Comparison of ENCODE assay signal across 21 mouse cellular contexts in the genomic region with DNA sequence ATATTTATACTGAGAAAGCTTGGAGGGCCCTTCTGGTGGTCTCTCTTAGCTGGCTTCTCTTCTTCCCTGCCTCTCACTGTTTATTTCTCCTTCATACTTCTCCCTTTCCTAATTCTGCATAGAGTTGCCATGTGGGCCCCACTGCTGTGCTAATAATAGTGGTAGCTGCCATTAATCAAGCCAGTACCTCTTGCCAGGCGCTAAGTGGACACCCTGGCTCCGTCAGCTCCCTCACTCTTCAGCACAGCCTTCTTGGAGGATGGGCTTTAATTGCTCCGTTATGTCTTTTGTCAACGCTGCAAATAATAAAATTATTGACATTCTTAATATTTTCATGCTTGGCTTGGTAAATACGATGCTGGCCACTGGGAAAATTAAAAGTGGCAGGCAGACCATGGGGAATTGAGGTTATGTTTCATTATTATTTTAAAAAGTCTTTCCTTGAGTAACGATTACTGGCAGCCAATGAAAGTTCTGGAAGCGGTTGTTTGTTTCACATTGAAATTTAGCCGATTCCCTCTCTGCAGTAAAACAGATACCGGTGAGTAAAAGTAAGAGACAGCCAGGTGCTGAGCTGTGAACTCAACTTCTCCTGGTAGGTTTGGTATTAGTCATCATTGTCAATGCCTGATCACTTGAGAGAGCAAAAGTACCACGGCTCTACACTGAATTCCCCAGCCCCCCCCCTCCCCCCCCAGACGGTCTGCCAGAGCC.
DNase-seq lines count a peak whose midpoint lies in the region; ATAC-seq and TF ChIP-seq lines count a peak whose summit lies in the region.
"Had no signal": no experiment of that assay in that cellular context is flagged by ENCODE, and none has a peak within 500 bp of the region (broad histone marks: within the 10 kb centered on the region; RNA-seq: fewer than 3 reads in every experiment).

No protein-coding gene starts in this region.

- no peak overlapping the region for H3K27ac ChIP-seq in embryonic facial prominence, embryonic 14.5 days (replicated peaks; ENCODE audit: low read depth, low read length)
- H3K27ac ChIP-seq in embryonic facial prominence, embryonic 10.5 days (replicated peaks), result no peak overlapping the region
- no peak overlapping the region for H3K27ac ChIP-seq in heart, embryonic 10.5 days
- H3K27ac ChIP-seq in embryonic facial prominence, embryonic 15.5 days (replicated peaks), result no peak overlapping the region
- no peak overlapping the region for H3K27ac ChIP-seq in heart, postnatal 0 days (ENCODE audit: low read depth)
- H3K27ac ChIP-seq: embryonic facial prominence, embryonic 13.5 days; hindbrain, embryonic 12.5 days; midbrain, embryonic 13.5 days; stomach, embryonic 15.5 days had no signal

- H3K9ac ChIP-seq in embryonic facial prominence, embryonic 14.5 days (ENCODE audit: low read depth, low read length), result no peak overlapping the region
- no peak overlapping the region for H3K9ac ChIP-seq in embryonic facial prominence, embryonic 15.5 days
- no peak overlapping the region for H3K9ac ChIP-seq in heart, postnatal 0 days (replicated peaks; ENCODE audit: low read depth, low read length)
- H3K9ac ChIP-seq: embryonic facial prominence, embryonic 13.5 days; hindbrain, embryonic 12.5 days; midbrain, embryonic 13.5 days; stomach, embryonic 15.5 days had no signal

- no peak for TF ChIP-seq EP300 in heart, postnatal 0 days (IDR thresholded peaks at IDR 0.05; ENCODE audit: low read depth)

- H3K4me2 ChIP-seq in embryonic facial prominence, embryonic 14.5 days (ENCODE audit: low read depth, low read length), result peak overlapping the region; percentile 2; the same call in 1 of the 2 replicates
- no peak overlapping the region for H3K4me2 ChIP-seq in embryonic facial prominence, embryonic 15.5 days (replicated peaks)
- peak overlapping the region; percentile 28; the same call in 1 of the 2 replicates for H3K4me2 ChIP-seq in heart, postnatal 0 days (ENCODE audit: low read depth, low read length)
- H3K4me2 ChIP-seq: embryonic facial prominence, embryonic 13.5 days; hindbrain, embryonic 12.5 days; liver, embryonic 11.5 days; midbrain, embryonic 13.5 days; stomach, embryonic 15.5 days had no signal

- TF ChIP-seq CTCF in heart, postnatal 0 days (IDR thresholded peaks at IDR 0.05; ENCODE audit: low read depth), result no peak

- no peak overlapping the region for H3K4me3 ChIP-seq in embryonic facial prominence, embryonic 14.5 days (ENCODE audit: low read depth, low read length)
- no peak overlapping the region for H3K4me3 ChIP-seq in embryonic facial prominence, embryonic 10.5 days
- H3K4me3 ChIP-seq in heart, embryonic 10.5 days, result no peak overlapping the region
- no peak overlapping the region for H3K4me3 ChIP-seq in embryonic facial prominence, embryonic 15.5 days (replicated peaks)
- no peak overlapping the region for H3K4me3 ChIP-seq in heart, postnatal 0 days (ENCODE audit: low read depth, low read length)
- H3K4me3 ChIP-seq: embryonic facial prominence, embryonic 13.5 days; hindbrain, embryonic 12.5 days; midbrain, embryonic 13.5 days; stomach, embryonic 15.5 days had no signal

- H3K27me3 ChIP-seq in embryonic facial prominence, embryonic 14.5 days (replicated peaks; ENCODE audit: control insufficient read depth, insufficient read depth, low read length), result no peaks in the 10 kb centered on the region
- H3K27me3 ChIP-seq in embryonic facial prominence, embryonic 10.5 days (replicated peaks; ENCODE audit: low read depth, poor library complexity, severe bottlenecking), result no peaks in the 10 kb centered on the region
- no peaks in the 10 kb centered on the region for H3K27me3 ChIP-seq in heart, embryonic 10.5 days (ENCODE audit: insufficient read depth, poor library complexity, severe bottlenecking)
- 0 out of 2 replicates have a peak, but pooled peaks cover 3% of the 10 kb centered on the region for H3K27me3 ChIP-seq in embryonic facial prominence, embryonic 15.5 days
- no peaks in the 10 kb centered on the region for H3K27me3 ChIP-seq in heart, postnatal 0 days (ENCODE audit: control insufficient read depth, insufficient read depth, low read length)
- H3K27me3 ChIP-seq: embryonic facial prominence, embryonic 13.5 days; hindbrain, embryonic 12.5 days; midbrain, embryonic 13.5 days; stomach, embryonic 15.5 days had no signal

- WGBS in embryonic facial prominence, embryonic 14.5 days, result 66% methylated on average over 10 of the region's 11 CpGs
- 87% methylated on average over 11 of the region's 11 CpGs for WGBS in embryonic facial prominence, embryonic 10.5 days
- 71% methylated on average over 11 of the region's 11 CpGs for WGBS in heart, embryonic 10.5 days
- WGBS in embryonic facial prominence, embryonic 15.5 days, result 56% methylated on average over 11 of the region's 11 CpGs
- WGBS in heart, postnatal 0 days, result 53% methylated on average over 11 of the region's 11 CpGs

- peak; percentile 20 for DNase-seq in embryonic facial prominence, embryonic 14.5 days (ENCODE audit: low spot score)
- no peak for DNase-seq in embryonic facial prominence, embryonic 10.5 days (ENCODE audit: low spot score)
- peak; percentile 26 for DNase-seq in heart, adult 8-10 months (ENCODE audit: low spot score)
- DNase-seq in heart, embryonic 10.5 days (ENCODE audit: low spot score), result no peak
- peak; percentile 59 for DNase-seq in heart, postnatal 0 days (ENCODE audit: low spot score)
- no peak for DNase-seq in cerebellum, postnatal 10 days
- no peak for DNase-seq in thymus, postnatal 10 days (ENCODE audit: low spot score in 2 of 2)
- DNase-seq: cerebellum, adult 9-11 months; gastrocnemius, postnatal 25 days; kidney, adult 2 months; left cerebral cortex, postnatal 4 days; lung, adult 18-20 months; lung, postnatal 14 days; right cerebral cortex, postnatal 14 days; thymus, adult 2 months had no signal

- no peaks in the 10 kb centered on the region for H3K9me3 ChIP-seq in embryonic facial prominence, embryonic 14.5 days (ENCODE audit: control insufficient read depth, low read length)
- H3K9me3 ChIP-seq in embryonic facial prominence, embryonic 10.5 days, result no peaks in the 10 kb centered on the region
- H3K9me3 ChIP-seq in heart, embryonic 10.5 days, result no peaks in the 10 kb centered on the region
- no peaks in the 10 kb centered on the region for H3K9me3 ChIP-seq in embryonic facial prominence, embryonic 15.5 days (replicated peaks)
- no peaks in the 10 kb centered on the region for H3K9me3 ChIP-seq in heart, postnatal 0 days (replicated peaks; ENCODE audit: control insufficient read depth, low read length)
- H3K9me3 ChIP-seq: embryonic facial prominence, embryonic 13.5 days; hindbrain, embryonic 12.5 days; midbrain, embryonic 13.5 days; stomach, embryonic 15.5 days had no signal

- ATAC-seq in embryonic facial prominence, embryonic 14.5 days (ENCODE audit: low read depth), result 0 out of 2 replicates have a peak, but pooled peaks have one; percentile 26
- 0 out of 2 replicates have a peak, but pooled peaks have one; percentile 39 for ATAC-seq in embryonic facial prominence, embryonic 15.5 days (ENCODE audit: insufficient number of reproducible peaks, low FRiP score, low TSS enrichment, low read depth)
- ATAC-seq in heart, postnatal 0 days (ENCODE audit: insufficient read depth, low read depth), result peak; percentile 63
- ATAC-seq: midbrain, embryonic 13.5 days had no signal

- no peaks in the 10 kb centered on the region for H3K36me3 ChIP-seq in embryonic facial prominence, embryonic 14.5 days (ENCODE audit: control insufficient read depth, insufficient read depth, low read length)
- no peaks in the 10 kb centered on the region for H3K36me3 ChIP-seq in embryonic facial prominence, embryonic 10.5 days (replicated peaks)
- H3K36me3 ChIP-seq in heart, embryonic 10.5 days, result no peaks in the 10 kb centered on the region
- H3K36me3 ChIP-seq in embryonic facial prominence, embryonic 15.5 days, result no peaks in the 10 kb centered on the region
- no peaks in the 10 kb centered on the region for H3K36me3 ChIP-seq in heart, postnatal 0 days (replicated peaks; ENCODE audit: control insufficient read depth, insufficient read depth, low read length)
- H3K36me3 ChIP-seq: embryonic facial prominence, embryonic 13.5 days; hindbrain, embryonic 12.5 days; midbrain, embryonic 13.5 days; stomach, embryonic 15.5 days had no signal

- H3K4me1 ChIP-seq in embryonic facial prominence, embryonic 14.5 days (ENCODE audit: control insufficient read depth, insufficient read depth, low read length), result peaks cover 5% of the 10 kb centered on the region
- H3K4me1 ChIP-seq in embryonic facial prominence, embryonic 10.5 days, result no peaks in the 10 kb centered on the region
- peaks cover 16% of the 10 kb centered on the region; the same call in 1 of the 2 replicates for H3K4me1 ChIP-seq in heart, embryonic 10.5 days
- H3K4me1 ChIP-seq in embryonic facial prominence, embryonic 15.5 days, result no peaks in the 10 kb centered on the region; the same call in 1 of the 2 replicates
- peaks cover 18% of the 10 kb centered on the region for H3K4me1 ChIP-seq in heart, postnatal 0 days (ENCODE audit: control insufficient read depth, insufficient read depth)
- H3K4me1 ChIP-seq: embryonic facial prominence, embryonic 13.5 days; midbrain, embryonic 13.5 days; stomach, embryonic 15.5 days had no signal

Comparison
In these comparisons a context has a peak if more than half of its experiments do, and no peak if none do; other contexts are left out.
1. DNase-seq: peak in embryonic facial prominence, embryonic 14.5 days (single experiment), heart, adult 8-10 months (single experiment) and heart, postnatal 0 days (single experiment); none in embryonic facial prominence, embryonic 10.5 days (single experiment), heart, embryonic 10.5 days (single experiment), cerebellum, postnatal 10 days (0 of 2) and thymus, postnatal 10 days (0 of 2).
2. Peak in every context shown above with its lines, with median percentiles within 50 percentile points of each other: ATAC-seq.